ENCODE assay signal across 9 mouse cellular contexts in genomic region chr1:138912156-138912616, GRCm38 (mm10). TPM values are rescaled to one million over a fixed set of nuclear protein-coding genes. Genes with fewer than 3 reads are reported as not detected.
A peak's percentile ranks its signal among the peaks of the same experiment; 100 is the strongest.
DNase-seq lines count a peak whose midpoint lies in the region; ATAC-seq lines count a peak whose summit lies in the region.
"Had no signal": no experiment of that assay in that cellular context is flagged by ENCODE, and none has a peak within 500 bp of the region (broad histone marks: within the 10 kb centered on the region; RNA-seq: fewer than 3 reads in every experiment).

No protein-coding gene starts in this region.

- H3K9ac ChIP-seq in midbrain, embryonic 14.5 days (replicated peaks; ENCODE audit: low read length): no peak overlapping the region
- H3K9ac ChIP-seq in midbrain, embryonic 16.5 days (ENCODE audit: low read depth, low read length): no peak overlapping the region
- H3K9ac ChIP-seq in forebrain, embryonic 11.5 days (ENCODE audit: low read length): no peak overlapping the region

- H3K9me3 ChIP-seq in midbrain, embryonic 14.5 days (ENCODE audit: control insufficient read depth, low read length): no peaks in the 10 kb centered on the region
- no peaks in the 10 kb centered on the region for H3K9me3 ChIP-seq in midbrain, embryonic 16.5 days (replicated peaks; ENCODE audit: control insufficient read depth, low read length, poor library complexity, severe bottlenecking)
- no peaks in the 10 kb centered on the region for H3K9me3 ChIP-seq in forebrain, embryonic 11.5 days (ENCODE audit: control insufficient read depth, low read length)

- peak; percentile 19 for DNase-seq in midbrain, embryonic 14.5 days
- DNase-seq in adrenal gland, postnatal 10 days: peak; percentile 66
- peak; percentile 67 for DNase-seq in heart, adult 8-10 months (ENCODE audit: low spot score)
- peak; percentile 20 to 30 for DNase-seq in kidney, postnatal 36 days
- peak; percentile 47 for DNase-seq in naive thymus-derived CD4-positive, alpha-beta T cell, adult 2 months (ENCODE audit: low read depth)
- DNase-seq in c-Kit-positive CD71-positive TER-119-positive erythroid progenitor cells, embryonic 14.5 days (ENCODE audit: low spot score): no peak
- DNase-seq in forebrain, embryonic 11.5 days (ENCODE audit: low spot score): no peak

- no peaks in the 10 kb centered on the region for H3K27me3 ChIP-seq in midbrain, embryonic 14.5 days (ENCODE audit: control insufficient read depth, insufficient read depth, low read length)
- no peaks in the 10 kb centered on the region for H3K27me3 ChIP-seq in midbrain, embryonic 16.5 days (ENCODE audit: control insufficient read depth, insufficient read depth, low read depth, low read length)
- H3K27me3 ChIP-seq in forebrain, embryonic 11.5 days (ENCODE audit: control insufficient read depth, insufficient read depth, low read length): no peaks in the 10 kb centered on the region

- WGBS in midbrain, embryonic 14.5 days: 60% methylated on average over 8 of the region's 8 CpGs
- WGBS in midbrain, embryonic 16.5 days: 64% methylated on average over 8 of the region's 8 CpGs
- WGBS in forebrain, embryonic 11.5 days: 73% methylated on average over 8 of the region's 8 CpGs

- no peak overlapping the region for H3K4me2 ChIP-seq in midbrain, embryonic 14.5 days (ENCODE audit: low read length)
- no peak overlapping the region for H3K4me2 ChIP-seq in midbrain, embryonic 16.5 days (ENCODE audit: low read length)
- H3K4me2 ChIP-seq in forebrain, embryonic 11.5 days (ENCODE audit: low read depth, low read length, severe bottlenecking): no peak overlapping the region

- H3K36me3 ChIP-seq in midbrain, embryonic 14.5 days (ENCODE audit: control insufficient read depth, insufficient read depth, low read length): no peaks in the 10 kb centered on the region
- no peaks in the 10 kb centered on the region for H3K36me3 ChIP-seq in midbrain, embryonic 16.5 days (ENCODE audit: control insufficient read depth, insufficient read depth, low read length)
- no peaks in the 10 kb centered on the region for H3K36me3 ChIP-seq in forebrain, embryonic 11.5 days (ENCODE audit: control insufficient read depth, insufficient read depth, low read length)

- no peak overlapping the region for H3K27ac ChIP-seq in midbrain, embryonic 14.5 days (replicated peaks; ENCODE audit: low read depth, low read length)
- no peak overlapping the region for H3K27ac ChIP-seq in midbrain, embryonic 16.5 days (ENCODE audit: low read length)
- no peak overlapping the region for H3K27ac ChIP-seq in forebrain, embryonic 11.5 days (ENCODE audit: low read depth, low read length)
- H3K27ac ChIP-seq: macrophage had no signal

- no peaks in the 10 kb centered on the region for H3K4me1 ChIP-seq in midbrain, embryonic 14.5 days (ENCODE audit: control insufficient read depth, insufficient read depth, low read length)
- no peaks in the 10 kb centered on the region for H3K4me1 ChIP-seq in midbrain, embryonic 16.5 days (ENCODE audit: control insufficient read depth, insufficient read depth, low read length)
- no peaks in the 10 kb centered on the region for H3K4me1 ChIP-seq in forebrain, embryonic 11.5 days (replicated peaks; ENCODE audit: control insufficient read depth, insufficient read depth, low read length)

- ATAC-seq in midbrain, embryonic 14.5 days (ENCODE audit: low FRiP score, low TSS enrichment): no peak
- no peak for ATAC-seq in midbrain, embryonic 16.5 days
- no peak for ATAC-seq in forebrain, embryonic 11.5 days (replicated peaks; ENCODE audit: low FRiP score)

- no peak overlapping the region for H3K4me3 ChIP-seq in midbrain, embryonic 14.5 days (replicated peaks; ENCODE audit: low read depth, low read length)
- no peak overlapping the region for H3K4me3 ChIP-seq in midbrain, embryonic 16.5 days (ENCODE audit: low read depth, low read length)
- H3K4me3 ChIP-seq in forebrain, embryonic 11.5 days (ENCODE audit: low read depth, low read length): no peak overlapping the region

RNA-seq across cellular contexts. Expression of gene Dennd1b, which starts 51.0 kb away (rescaled TPM):
- polyA plus RNA-seq in midbrain, embryonic 14.5 days (2014; fragmentation: Nextera tagmentation; extraction: Ambion mirVana): 12.1 and 15.0 TPM in 2 replicates
- polyA plus RNA-seq in midbrain, embryonic 16.5 days (2015; fragmentation: Nextera tagmentation; extraction: Ambion mirVana): 9.2 and 10.4 TPM in 2 replicates
- 10 to 100 TPM; 13.7 to 21.9 TPM for total RNA-seq in adrenal gland, postnatal 10 days (2021)
- total RNA-seq in heart, adult 8-10 months (2022): 10 to 100 TPM; 22.2 to 25.7 (median 23.8) TPM
- 11.9 and 13.5 TPM in 2 replicates for polyA plus RNA-seq in forebrain, embryonic 11.5 days (2014; fragmentation: Nextera tagmentation; extraction: Ambion mirVana)

RNA-seq across cellular contexts. Expression of gene 2310009B15Rik, which starts 55.5 kb away (rescaled TPM):
- polyA plus RNA-seq in midbrain, embryonic 14.5 days (2014; fragmentation: Nextera tagmentation; extraction: Ambion mirVana): 47.4 and 52.1 TPM in 2 replicates
- polyA plus RNA-seq in midbrain, embryonic 16.5 days (2015; fragmentation: Nextera tagmentation; extraction: Ambion mirVana): 35.9 and 36.3 TPM in 2 replicates
- total RNA-seq in adrenal gland, postnatal 10 days (2021): 10 to 100 TPM; 20.9 to 25.2 TPM
- total RNA-seq in heart, adult 8-10 months (2022): 10 to 100 TPM in 3 of 4 experiments, 1 to 10 TPM in 1; 9.6 to 12.8 (median 10.9) TPM
- polyA plus RNA-seq in forebrain, embryonic 11.5 days (2014; fragmentation: Nextera tagmentation; extraction: Ambion mirVana): 44.3 and 47.7 TPM in 2 replicates

Comparison
In these comparisons a context has a peak if more than half of its experiments do, and no peak if none do; other contexts are left out.
1. DNase-seq: peak in midbrain, embryonic 14.5 days (single experiment), adrenal gland, postnatal 10 days (single experiment), heart, adult 8-10 months (single experiment), kidney, postnatal 36 days (2 of 2) and naive thymus-derived CD4-positive, alpha-beta T cell, adult 2 months (single experiment); none in c-Kit-positive CD71-positive TER-119-positive erythroid progenitor cells, embryonic 14.5 days (single experiment) and forebrain, embryonic 11.5 days (single experiment).